Mouse (Mus musculus) liver, embryonic 18 days (tissue): ENCODE measurements around the gene Gm28305. TPM values are rescaled to one million over a fixed set of nuclear protein-coding genes. Genes with fewer than 3 reads are reported as not detected.

Experiments used
- polyA plus RNA-seq: library from polyadenylated mRNA; depleted of rRNA; stranded (reverse); fragments of >200 nt; gene quantifications from 2 replicates; pipeline ENCODE4 v1.2.3, GENCODE M21; 2012; rRNA removed

Gene Gm28305
- not detected in 2 replicates for polyA plus RNA-seq

DNA sequence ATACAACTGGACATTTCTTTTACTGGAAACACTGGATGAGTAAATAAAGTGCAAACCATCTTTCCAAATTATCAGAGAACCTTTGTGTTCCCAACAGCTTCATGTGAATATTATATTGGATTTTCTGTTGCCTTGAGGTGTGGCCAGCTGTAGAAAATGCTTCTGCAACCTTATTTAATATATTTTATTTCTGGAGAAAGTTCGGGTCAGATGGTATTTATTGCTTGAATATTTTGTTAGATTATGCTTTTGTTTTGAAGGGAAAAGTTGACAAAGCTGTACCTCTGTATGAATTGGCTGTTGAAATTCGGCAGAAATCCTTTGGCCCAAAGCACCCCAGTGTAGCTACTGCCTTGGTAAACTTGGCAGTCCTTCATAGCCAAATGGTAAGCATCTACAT lies at the start of gene Gm28305:
TSS of gene Gm28305 (plus strand) at position 301 of the 400 bp plus-strand sequence.

DNA sequence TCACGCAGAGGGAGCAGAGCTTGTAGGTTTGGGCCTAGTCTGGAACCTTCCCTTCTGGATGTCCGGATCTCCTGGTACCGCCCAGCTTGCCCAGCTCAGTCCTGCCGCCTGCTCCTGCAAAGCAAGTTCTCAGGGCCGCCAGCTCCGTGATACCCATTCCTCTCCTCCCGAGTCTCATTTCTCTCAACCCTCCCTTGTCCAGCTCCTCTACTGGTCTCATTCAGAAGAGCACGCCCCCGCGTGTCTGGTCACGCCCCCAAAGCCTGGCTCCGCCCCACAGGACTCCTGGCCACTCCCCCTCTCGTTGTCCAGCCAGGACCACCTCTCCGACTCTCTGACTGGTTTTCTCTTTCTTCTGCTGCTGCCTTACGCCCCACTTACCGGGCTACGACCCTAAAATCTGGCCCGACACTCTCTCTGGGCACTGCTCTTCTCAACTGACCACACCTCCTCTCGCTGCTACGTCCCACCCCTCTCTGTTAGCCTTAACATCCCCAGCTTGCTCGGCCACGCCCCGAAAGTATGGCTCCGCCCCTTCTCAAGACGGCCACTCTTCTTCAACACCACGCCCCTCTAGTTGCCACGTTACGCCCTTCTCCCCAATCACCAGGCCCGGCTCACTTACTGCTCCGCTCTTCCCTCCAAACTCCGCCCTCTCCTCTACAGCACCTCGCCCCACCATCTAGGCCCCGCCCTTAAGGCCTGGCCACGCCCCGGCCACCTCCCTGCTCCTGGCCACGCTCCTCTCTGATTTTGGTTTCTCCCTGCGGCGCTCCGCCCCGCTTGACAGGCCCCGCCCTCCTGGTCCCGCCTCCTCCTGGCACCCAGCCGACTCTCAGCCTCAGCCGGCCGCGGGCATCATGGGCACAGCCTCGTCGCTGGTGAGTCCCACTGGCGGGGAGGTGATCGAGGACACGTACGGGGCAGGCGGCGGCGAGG lies 38.3 kb upstream of the Gm28305 start, which contains the start of gene Nphp3:
TSS of gene Nphp3 (plus strand) at position 624 of the 939 bp plus-strand sequence.

DNA sequence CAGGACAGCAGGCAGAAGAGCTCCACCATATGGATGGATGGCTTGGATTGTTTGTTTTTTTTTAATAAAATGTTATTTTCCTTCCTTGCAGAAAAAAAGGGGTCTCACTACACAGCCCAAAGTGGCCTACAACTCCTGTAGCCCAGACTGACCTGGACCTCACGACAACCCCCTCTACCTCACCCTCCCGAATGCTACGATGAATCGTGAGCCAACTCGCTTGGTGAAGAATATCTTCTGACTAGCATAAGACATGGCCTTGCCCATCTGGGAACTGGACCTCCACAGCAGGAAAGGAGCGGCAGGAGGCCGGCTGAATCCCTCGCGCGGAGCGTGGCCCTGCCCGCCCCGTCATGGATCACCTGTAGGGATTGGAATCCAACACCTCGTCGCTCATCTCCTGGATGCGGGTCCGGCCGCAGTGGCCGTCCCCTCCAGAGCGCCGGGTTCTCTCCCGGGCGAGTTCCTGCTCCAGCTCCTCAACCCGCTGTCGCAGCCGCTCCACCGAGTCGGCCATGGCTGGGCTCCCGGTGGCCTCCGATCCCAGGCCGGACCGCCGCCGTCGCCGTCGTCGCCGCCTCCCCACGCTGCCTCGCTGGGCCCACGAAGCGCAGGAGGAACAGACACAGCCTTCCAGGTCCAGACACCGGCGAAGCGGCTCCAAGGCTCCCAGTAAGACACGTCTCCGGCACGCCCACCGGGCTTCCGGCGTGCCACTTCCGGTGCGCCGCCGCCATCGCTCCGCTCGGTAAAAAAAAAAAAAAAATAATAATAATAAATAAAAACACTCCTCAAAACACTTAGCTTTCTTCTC lies 22.2 kb downstream of the Gm28305 start, which contains the start of gene Uba5:
TSS of gene Uba5 (minus strand) at position 705 of the 814 bp plus-strand sequence.

DNA sequence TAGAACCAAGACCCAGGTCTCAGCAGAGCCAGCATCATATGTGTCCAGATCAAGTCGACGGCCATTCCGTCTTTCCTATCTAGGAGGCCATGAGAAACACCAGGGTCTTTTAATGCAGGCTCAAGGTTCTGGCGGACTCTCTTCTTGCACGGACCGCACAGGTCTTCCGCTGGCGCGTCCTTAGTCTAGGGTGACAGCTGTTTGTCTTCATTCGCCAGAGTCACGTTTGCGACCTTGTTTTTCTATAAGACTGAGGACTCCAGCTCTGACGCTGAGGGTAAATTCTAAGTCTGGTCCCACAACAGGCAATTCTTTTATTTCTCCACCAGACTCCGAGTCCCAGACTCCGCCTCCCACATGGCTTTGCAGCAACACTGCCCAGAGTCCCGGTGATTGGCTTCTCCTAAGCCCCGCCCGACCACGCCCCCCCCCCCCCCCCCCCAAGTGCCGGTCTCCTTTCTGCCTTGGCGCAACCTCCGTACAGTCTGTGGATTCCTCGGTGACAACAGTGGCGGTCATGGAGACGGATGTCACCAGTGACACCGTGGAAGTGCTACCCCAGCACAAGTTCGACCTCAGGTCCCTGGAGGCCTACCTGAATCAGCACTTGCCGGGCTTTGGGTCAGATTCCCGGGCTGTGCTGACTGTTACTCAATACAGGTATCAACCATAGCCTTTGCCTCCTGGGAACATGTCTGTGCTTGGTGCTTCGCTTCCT lies 22.9 kb downstream of the Gm28305 start, which contains the start of gene Acad11:
TSS of gene Acad11 (plus strand) at position 134 of the 718 bp plus-strand sequence.

Other genes starting within 250 kb of the Gm28305 start
- gene Nphp3, start 38.1 kb upstream of the Gm28305 start, polyA plus RNA-seq, result 4.5 and 4.8 TPM in 2 replicates
- gene Uba5, start 22.5 kb downstream of the Gm28305 start, polyA plus RNA-seq, result 16.2 and 18.5 TPM in 2 replicates
- gene Acad11, start 22.7 kb downstream of the Gm28305 start, polyA plus RNA-seq, result 77.9 and 82.2 TPM in 2 replicates
- gene Ackr4, start 86.3 kb downstream of the Gm28305 start, polyA plus RNA-seq, result 0.56 and 0.59 TPM in 2 replicates
- gene Dnajc13, start 222.3 kb downstream of the Gm28305 start, polyA plus RNA-seq, result 14.9 and 16.3 TPM in 2 replicates